Mouse (Mus musculus): ENCODE results near the gene Reln.

GRCm38 (mm10) chr5:22093157-22093865 is 251.2 kb downstream of the Reln start:
- no peak for TF ChIP-seq POLR2A (IDR thresholded peaks at IDR 0.05; ENCODE audit: insufficient read depth, low read depth, low read length)
- TF ChIP-seq CTCF (IDR thresholded peaks at IDR 0.05; ENCODE audit: insufficient read depth, low read depth, low read length): no peak
